Mouse (Mus musculus) myocyte (in vitro differentiated cells): Measurements from ENCODE around the gene Gpr183. TPM values are rescaled to one million over a fixed set of nuclear protein-coding genes. Genes with fewer than 3 reads are reported as not detected.

ENCODE experiments used
- H3K27me3 ChIP-seq: one replicate; pipeline ENCODE4 v1.6.1; 2011; ENCODE audit not compliant: control insufficient read depth, insufficient read depth, insufficient read length
- H3K36me3 ChIP-seq: one replicate; pipeline ENCODE4 v1.6.1; 2011; ENCODE audit not compliant: control insufficient read depth, insufficient read depth
- H3K4me2 ChIP-seq: one replicate; pipeline ENCODE4 v1.6.1; 2011; ENCODE audit warnings: low read depth, control low read depth
- H3K4me3 ChIP-seq: one replicate; pipeline ENCODE4 v1.5.1; 2011; ENCODE audit warnings: mild to moderate bottlenecking, control low read depth, moderate library complexity
- H3K79me2 ChIP-seq: one replicate; pipeline ENCODE4 v1.6.1; 2011; ENCODE audit not compliant: control insufficient read depth, insufficient read depth
- H3ac ChIP-seq: one replicate; pipeline ENCODE4 v1.6.1; 2011; ENCODE audit not compliant: control insufficient read depth, insufficient read length
- CEBPB ChIP-seq: IDR thresholded peaks from 2 replicates; pipeline ENCODE4 v1.6.1; 2011; ENCODE audit warnings: mild to moderate bottlenecking, moderate library complexity; ENCODE audit not compliant: poor library complexity, insufficient read depth, severe bottlenecking
- E2F4 ChIP-seq: IDR thresholded peaks from one replicate; pipeline ENCODE4 v1.6.1; 2011; ENCODE audit warnings: mild to moderate bottlenecking, control low read depth, moderate library complexity; ENCODE audit not compliant: insufficient read depth
- MAX ChIP-seq: IDR thresholded peaks from one replicate; pipeline ENCODE4 v1.6.1; 2011; ENCODE audit warnings: low read depth, mild to moderate bottlenecking, control low read depth
- MYOD1 ChIP-seq, 3 experiments: IDR thresholded peaks; one replicate each; pipeline ENCODE4 v1.6.1; 2011; ENCODE audit warnings: control low read depth in 2 of 3, low read depth in 2 of 3, mild to moderate bottlenecking in 2 of 3, moderate library complexity in 1 of 3; ENCODE audit not compliant: insufficient read length in 2 of 3, control insufficient read depth in 1 of 3
- MYOG ChIP-seq, 3 experiments: IDR thresholded peaks; one replicate each; pipeline ENCODE4 v1.6.1; 2011; ENCODE audit warnings: control low read depth in 2 of 3, low read depth in 2 of 3, mild to moderate bottlenecking in 2 of 3; ENCODE audit not compliant: insufficient read length in 2 of 3, control insufficient read depth in 1 of 3, insufficient read depth in 1 of 3
- POLR2A ChIP-seq: IDR thresholded peaks from one replicate; pipeline ENCODE4 v1.6.1; 2011; ENCODE audit warnings: low read depth, mild to moderate bottlenecking, control low read depth, moderate library complexity; ENCODE audit not compliant: insufficient read length
- POLR2AphosphoS2 ChIP-seq: IDR thresholded peaks from one replicate; pipeline ENCODE4 v1.6.1; 2011; ENCODE audit warnings: low read depth, control low read depth; ENCODE audit not compliant: insufficient read length
- REST ChIP-seq: IDR thresholded peaks from one replicate; pipeline ENCODE4 v1.6.1; 2011; ENCODE audit warnings: mild to moderate bottlenecking, control low read depth, moderate library complexity; ENCODE audit not compliant: insufficient read depth, insufficient read length
- SRF ChIP-seq: IDR thresholded peaks from one replicate; pipeline ENCODE4 v1.6.1; 2011; ENCODE audit warnings: low read depth; ENCODE audit not compliant: control insufficient read depth, insufficient read length
- TCF12 ChIP-seq: IDR thresholded peaks from one replicate; pipeline ENCODE4 v1.6.1; 2011; ENCODE audit warnings: mild to moderate bottlenecking, control low read depth; ENCODE audit not compliant: poor library complexity, insufficient read depth, severe bottlenecking
- TCF3 ChIP-seq: IDR thresholded peaks from one replicate; pipeline ENCODE4 v1.6.1; 2011; ENCODE audit warnings: low read depth, control low read depth; ENCODE audit not compliant: insufficient read length
- USF1 ChIP-seq: IDR thresholded peaks from one replicate; pipeline ENCODE4 v1.6.1; 2011; ENCODE audit warnings: low read depth, mild to moderate bottlenecking, control low read depth, moderate library complexity
- polyA plus RNA-seq: library from polyadenylated mRNA; unstranded; fragments of >200 nt; fragmentation: generic; extraction: Trizol; gene quantifications from one replicate; pipeline ENCODE4 v1.2.1, GENCODE M21; 2012; ENCODE audit warnings: missing spikeins

Gene Gpr183
- polyA plus RNA-seq, 1 experiment: 0.02 TPM

DNA sequence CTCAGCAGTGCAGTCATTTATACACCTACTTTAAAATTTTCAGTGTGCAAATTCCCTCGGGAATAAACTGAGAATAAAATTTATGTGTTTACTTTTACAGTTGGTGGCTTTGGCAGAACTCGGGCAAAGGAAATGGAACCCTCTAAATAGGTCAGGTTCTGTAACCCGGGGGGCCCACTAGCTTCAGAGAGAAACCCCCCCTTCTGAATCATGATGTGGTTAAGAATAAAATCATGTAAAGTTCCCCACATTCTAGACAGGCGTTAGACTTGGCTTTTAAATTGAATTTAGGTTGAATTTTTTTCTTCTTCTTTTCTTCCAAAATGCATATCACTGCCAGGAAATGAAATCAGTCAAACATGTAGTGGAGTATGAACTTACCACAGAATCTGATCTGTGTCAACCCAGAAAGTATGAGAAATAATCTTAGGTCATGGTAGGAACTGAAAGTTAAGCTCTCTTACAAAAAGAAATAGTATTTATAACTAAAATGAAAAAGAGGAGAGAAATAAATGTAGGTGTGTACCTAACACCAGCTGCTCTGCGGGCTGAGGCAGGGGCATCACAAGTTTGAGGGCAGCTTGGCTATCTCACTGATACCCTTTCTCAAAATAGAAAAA lies 9.7 kb downstream of the Gpr183 start:
- Histone ChIP-seq H3K4me2 (no peak overlapping the region), H3K27me3 (no peaks in the 10 kb centered on the region), H3K36me3 (peaks cover 5% of the 10 kb centered on the region), H3K79me2 (no peaks in the 10 kb centered on the region), H3K4me3 (no peak overlapping the region), H3ac (no peak overlapping the region)
- TF ChIP-seq MYOG (IDR thresholded peaks at IDR 0.05; ENCODE audit: control insufficient read depth in 1 of 3, insufficient read depth in 1 of 3, insufficient read length in 2 of 3, low read depth in 2 of 3): no peak
- TF ChIP-seq MYOD1 (IDR thresholded peaks at IDR 0.05; ENCODE audit: control insufficient read depth in 1 of 3, insufficient read length in 2 of 3, low read depth in 2 of 3): no peak
- TF ChIP-seq POLR2A: no peak
- no peak for TF ChIP-seq TCF12
- TF ChIP-seq TCF3: no peak
- no peak for TF ChIP-seq E2F4
- no peak for TF ChIP-seq USF1
- no peak for TF ChIP-seq CEBPB
- TF ChIP-seq REST: no peak
- TF ChIP-seq POLR2AphosphoS2: no peak
- TF ChIP-seq MAX: no peak
- TF ChIP-seq SRF: no peak

DNA sequence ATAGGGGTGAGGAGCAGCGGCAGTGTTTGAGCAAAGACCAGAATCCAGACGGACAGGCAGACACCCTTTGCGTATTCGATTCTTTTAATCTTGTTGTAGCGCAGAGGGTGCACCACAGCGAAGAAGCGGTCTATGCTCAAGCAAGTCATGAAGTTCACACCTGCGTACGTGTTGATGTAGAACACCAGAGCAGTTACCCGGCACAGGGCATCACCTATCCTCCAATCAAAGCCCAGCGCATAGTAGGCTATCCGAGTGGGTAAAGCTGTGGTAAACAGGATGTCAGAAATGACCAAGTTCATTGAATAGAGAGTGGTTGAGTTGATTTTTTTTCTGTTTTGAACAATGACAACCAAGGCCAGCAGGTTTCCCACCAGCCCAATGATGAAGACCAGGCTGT lies 10.4 kb downstream of the Gpr183 start:
- no peaks in the 10 kb centered on the region for H3K27me3 ChIP-seq
- no peak overlapping the region for H3K4me3 ChIP-seq
- no peaks in the 10 kb centered on the region for H3K79me2 ChIP-seq
- TF ChIP-seq POLR2A (no peak), SRF (no peak), MAX (no peak), TCF12 (no peak), E2F4 (no peak), CEBPB (no peak)
- H3K36me3 ChIP-seq: peaks cover 5% of the 10 kb centered on the region
- H3ac ChIP-seq: no peak overlapping the region
- no peak overlapping the region for H3K4me2 ChIP-seq

DNA sequence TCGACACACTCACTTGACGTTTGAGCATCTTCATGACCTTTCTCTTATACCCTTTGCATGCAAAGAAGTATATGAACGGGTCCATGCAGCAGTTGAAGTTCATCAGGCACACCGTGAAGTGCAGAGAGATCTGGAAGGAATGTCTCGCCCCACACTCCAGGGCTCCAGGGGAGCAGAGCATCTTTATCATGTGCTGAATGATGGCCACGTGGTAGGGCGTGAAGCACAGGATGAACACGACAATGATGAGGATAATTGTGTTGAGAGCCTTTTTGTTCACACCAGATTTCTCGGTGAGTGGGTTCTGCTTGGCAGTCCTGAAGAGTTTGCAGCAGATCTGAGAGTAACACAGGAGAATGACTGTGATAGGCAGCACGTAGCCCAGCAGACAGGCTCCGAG lies 10.9 kb downstream of the Gpr183 start:
- Histone ChIP-seq H3K27me3 (no peaks in the 10 kb centered on the region), H3K79me2 (no peaks in the 10 kb centered on the region), H3K4me3 (no peak overlapping the region), H3K36me3 (peaks cover 5% of the 10 kb centered on the region), H3K4me2 (no peak overlapping the region), H3ac (no peak overlapping the region)
- TF ChIP-seq MYOD1 (IDR thresholded peaks at IDR 0.05; ENCODE audit: control insufficient read depth in 1 of 3, insufficient read length in 2 of 3, low read depth in 2 of 3) (no peak), USF1 (no peak), CEBPB (no peak), POLR2AphosphoS2 (no peak), TCF3 (no peak), SRF (no peak), MAX (no peak), REST (no peak), MYOG (IDR thresholded peaks at IDR 0.05; ENCODE audit: control insufficient read depth in 1 of 3, insufficient read depth in 1 of 3, insufficient read length in 2 of 3, low read depth in 2 of 3) (no peak), POLR2A (no peak), E2F4 (no peak), TCF12 (no peak)

DNA sequence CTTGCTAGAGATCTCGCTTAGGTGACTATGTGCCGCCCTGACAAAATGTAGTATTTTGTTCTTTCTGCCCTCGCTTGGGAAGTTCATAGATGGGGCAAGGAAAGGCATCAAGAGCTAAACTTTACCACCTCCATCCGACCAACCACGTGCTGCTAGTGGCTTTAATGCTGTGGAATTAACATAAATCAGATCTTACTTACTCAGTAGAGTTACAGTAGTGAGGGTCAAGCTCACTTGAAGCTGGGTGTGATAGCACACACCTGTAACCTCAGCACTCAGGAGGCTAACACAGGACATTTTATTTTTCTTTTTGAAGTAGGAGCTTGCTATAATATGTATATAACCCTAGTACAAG lies 13.0 kb downstream of the Gpr183 start:
- H3K4me3 ChIP-seq: no peak overlapping the region
- H3K27me3 ChIP-seq: no peaks in the 10 kb centered on the region
- H3K4me2 ChIP-seq: no peak overlapping the region
- H3K36me3 ChIP-seq: peaks cover 5% of the 10 kb centered on the region
- no peak for TF ChIP-seq MYOG (IDR thresholded peaks at IDR 0.05; ENCODE audit: control insufficient read depth in 1 of 3, insufficient read depth in 1 of 3, insufficient read length in 2 of 3, low read depth in 2 of 3)
- no peak for TF ChIP-seq USF1
- no peak for TF ChIP-seq POLR2AphosphoS2
- no peak for TF ChIP-seq TCF3
- TF ChIP-seq SRF: no peak
- TF ChIP-seq E2F4: no peak
- no peak for TF ChIP-seq TCF12
- TF ChIP-seq POLR2A: no peak
- TF ChIP-seq MYOD1 (IDR thresholded peaks at IDR 0.05; ENCODE audit: control insufficient read depth in 1 of 3, insufficient read length in 2 of 3, low read depth in 2 of 3): no peak
- no peak for TF ChIP-seq MAX
- no peak for TF ChIP-seq REST
- no peak for TF ChIP-seq CEBPB
- no peaks in the 10 kb centered on the region for H3K79me2 ChIP-seq
- no peak overlapping the region for H3ac ChIP-seq

DNA sequence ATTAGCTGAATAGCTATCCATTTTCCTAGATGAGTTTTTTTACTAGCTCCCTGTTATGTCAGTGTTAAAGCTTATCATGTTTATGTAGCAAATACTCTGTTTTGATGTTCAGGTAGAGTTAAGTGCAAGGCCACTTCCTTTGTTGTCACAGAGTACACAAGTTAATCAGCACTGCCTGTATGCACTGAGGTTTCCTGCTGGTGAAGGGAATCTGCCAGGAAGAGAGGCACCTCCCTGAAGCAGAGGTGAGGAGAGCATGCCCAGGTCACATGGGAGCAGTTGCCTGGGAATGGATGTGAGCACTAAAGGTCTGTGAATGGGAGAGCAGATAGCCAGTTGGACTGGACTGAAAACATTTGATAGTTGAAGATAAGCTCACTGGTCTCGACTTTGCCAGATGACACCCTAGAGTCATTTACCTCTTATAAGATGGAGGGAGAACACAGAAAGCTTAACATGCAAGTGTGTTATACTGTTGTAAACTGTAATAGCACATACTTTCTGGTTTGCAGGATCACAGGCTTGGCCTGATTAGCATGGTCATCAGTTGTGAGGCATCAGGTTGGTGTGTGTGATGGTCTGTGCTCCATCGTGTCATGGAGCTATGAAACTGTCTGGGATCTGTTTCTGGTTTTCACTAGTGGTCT lies 13.5 kb downstream of the Gpr183 start:
- peaks cover 5% of the 10 kb centered on the region for H3K36me3 ChIP-seq
- no peak overlapping the region for H3K4me3 ChIP-seq
- no peak overlapping the region for H3K4me2 ChIP-seq
- no peaks in the 10 kb centered on the region for H3K27me3 ChIP-seq
- TF ChIP-seq SRF (no peak), MYOG (IDR thresholded peaks at IDR 0.05; ENCODE audit: control insufficient read depth in 1 of 3, insufficient read depth in 1 of 3, insufficient read length in 2 of 3, low read depth in 2 of 3) (no peak), MAX (no peak), REST (no peak), CEBPB (no peak), MYOD1 (IDR thresholded peaks at IDR 0.05; ENCODE audit: control insufficient read depth in 1 of 3, insufficient read length in 2 of 3, low read depth in 2 of 3) (no peak), POLR2A (no peak), TCF12 (no peak), TCF3 (no peak), USF1 (no peak)
- no peaks in the 10 kb centered on the region for H3K79me2 ChIP-seq
- H3ac ChIP-seq: no peak overlapping the region
